Mouse (Mus musculus): ENCODE results near the gene Ccdc12.
"Not testable (repeated sequence)": the region's sequence is repeated elsewhere in the genome, so short reads cannot be mapped to it uniquely, and the experiment has no call there.

DNA sequence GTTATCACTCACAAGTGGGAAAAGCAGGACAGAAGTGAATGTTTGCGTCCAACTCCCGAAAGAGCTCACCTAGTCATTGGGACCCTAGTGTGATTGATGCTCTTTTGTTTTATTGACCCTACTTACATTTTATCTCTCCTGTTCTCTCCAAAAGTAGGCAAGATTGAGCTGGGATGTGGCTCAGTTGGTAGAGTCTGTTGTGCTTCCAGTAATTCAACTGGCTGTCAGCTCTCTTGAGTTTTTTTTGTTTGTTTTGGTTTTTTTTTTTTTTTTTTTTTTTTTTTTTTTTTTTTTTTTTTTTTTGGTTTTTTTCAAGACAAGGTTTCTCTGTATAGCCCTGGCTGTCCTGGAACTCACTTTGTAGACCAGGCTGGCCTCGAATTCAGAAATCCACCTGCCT, 26.4 kb downstream of the Ccdc12 start:
- TF ChIP-seq POLR2A (IDR thresholded peaks at IDR 0.05; ENCODE audit: low read depth, low read length); CTCF (IDR thresholded peaks at IDR 0.05; ENCODE audit: borderline replicate concordance, insufficient read depth, low read length): not testable (repeated sequence)
